Comparison of ENCODE assay signal across 37 mouse cellular contexts in the genomic region with DNA sequence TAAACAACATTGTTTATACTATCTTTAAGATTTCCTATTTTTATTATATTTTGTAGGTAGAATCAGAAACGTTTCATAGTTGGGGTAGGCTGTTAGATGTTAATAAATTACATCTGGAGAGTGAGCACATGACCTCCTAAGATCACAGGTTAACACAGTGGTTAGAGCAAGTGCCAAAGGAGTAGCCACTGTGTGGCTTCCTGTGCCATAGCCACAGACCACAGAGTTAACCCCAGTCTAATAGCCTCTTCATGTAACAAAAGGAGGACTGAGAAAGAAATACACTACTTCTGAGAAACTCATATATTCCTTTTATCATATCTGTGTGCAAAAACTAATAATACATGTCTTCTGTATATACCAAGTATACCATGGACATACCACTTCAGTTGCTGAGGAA. TPM values are rescaled to one million over a fixed set of nuclear protein-coding genes. Genes with fewer than 3 reads are reported as not detected.
"Had no signal": no experiment of that assay in that cellular context is flagged by ENCODE, and none has a peak within 500 bp of the region (broad histone marks: within the 10 kb centered on the region; RNA-seq: fewer than 3 reads in every experiment).

No protein-coding gene starts in this region.

- DNase-seq: left cerebral cortex, postnatal 4 days; liver; liver, embryonic 13.5 days; liver, postnatal 0 days; lung, adult 18-20 months; lung, adult 2 months; lung, embryonic 14.5 days; lung, postnatal 10 days; lung, postnatal 14 days; lung, postnatal 36 days; lung, postnatal 4 days; midbrain, embryonic 14.5 days had no signal

- H3K4me2 ChIP-seq: limb, embryonic 12.5 days; limb, embryonic 13.5 days; limb, embryonic 15.5 days; liver, embryonic 11.5 days; liver, embryonic 12.5 days; liver, embryonic 13.5 days; liver, embryonic 15.5 days; lung, embryonic 14.5 days; lung, embryonic 15.5 days; midbrain, embryonic 11.5 days; midbrain, embryonic 12.5 days; midbrain, embryonic 13.5 days; midbrain, embryonic 15.5 days; neural tube, embryonic 12.5 days had no signal

- H3K4me3 ChIP-seq: limb, embryonic 10.5 days; limb, embryonic 12.5 days; limb, embryonic 13.5 days; limb, embryonic 15.5 days; liver, embryonic 12.5 days; liver, embryonic 13.5 days; liver, embryonic 15.5 days; lung, embryonic 15.5 days; megakaryocyte, embryonic 14.5 days; midbrain, embryonic 10.5 days; midbrain, embryonic 12.5 days; midbrain, embryonic 13.5 days; midbrain, embryonic 15.5 days; myocyte; neural tube, embryonic 12.5 days had no signal

- H3K27me3 ChIP-seq: limb, embryonic 12.5 days; limb, embryonic 13.5 days; limb, embryonic 15.5 days; liver, embryonic 12.5 days; liver, embryonic 13.5 days; liver, embryonic 15.5 days; lung, embryonic 15.5 days; megakaryocyte, embryonic 14.5 days; midbrain, embryonic 12.5 days; midbrain, embryonic 13.5 days; midbrain, embryonic 15.5 days; neural tube, embryonic 12.5 days had no signal

- H3K9ac ChIP-seq: limb, embryonic 12.5 days; limb, embryonic 13.5 days; limb, embryonic 15.5 days; liver, embryonic 12.5 days; liver, embryonic 13.5 days; liver, embryonic 14.5 days; liver, embryonic 15.5 days; liver, postnatal 0 days; lung, embryonic 14.5 days; lung, embryonic 15.5 days; midbrain, embryonic 12.5 days; midbrain, embryonic 13.5 days; midbrain, embryonic 15.5 days; neural tube, embryonic 12.5 days had no signal

- H3K27ac ChIP-seq: limb, embryonic 10.5 days; limb, embryonic 12.5 days; limb, embryonic 13.5 days; limb, embryonic 15.5 days; liver, embryonic 12.5 days; liver, embryonic 13.5 days; liver, embryonic 14.5 days; liver, embryonic 15.5 days; lung, embryonic 15.5 days; macrophage; midbrain, embryonic 10.5 days; midbrain, embryonic 12.5 days; midbrain, embryonic 13.5 days; midbrain, embryonic 15.5 days; neural tube, embryonic 12.5 days had no signal

- H3K9me3 ChIP-seq: limb, embryonic 10.5 days; limb, embryonic 12.5 days; limb, embryonic 13.5 days; limb, embryonic 15.5 days; liver, embryonic 12.5 days; liver, embryonic 13.5 days; liver, embryonic 15.5 days; lung, embryonic 15.5 days; megakaryocyte, embryonic 14.5 days; midbrain, embryonic 10.5 days; midbrain, embryonic 12.5 days; midbrain, embryonic 13.5 days; midbrain, embryonic 15.5 days; neural tube, embryonic 12.5 days had no signal

- H3K4me1 ChIP-seq: limb, embryonic 10.5 days; limb, embryonic 12.5 days; limb, embryonic 13.5 days; limb, embryonic 15.5 days; liver, embryonic 13.5 days; liver, embryonic 15.5 days; lung, embryonic 15.5 days; midbrain, embryonic 10.5 days; midbrain, embryonic 12.5 days; midbrain, embryonic 13.5 days; midbrain, embryonic 15.5 days; neural tube, embryonic 12.5 days had no signal

- ATAC-seq: liver, embryonic 12.5 days; liver, postnatal 0 days; lung, postnatal 0 days; midbrain, embryonic 13.5 days; midbrain, embryonic 15.5 days; midbrain, embryonic 16.5 days had no signal

RNA-seq across cellular contexts. Expression of a gene that starts 29.1 kb away (rescaled TPM):
- polyA plus RNA-seq: limb, embryonic 10.5 days; limb, embryonic 11.5 days; limb, embryonic 14.5 days; limb, embryonic 15.5 days; lung, adult 2 months; lung, embryonic 14.5 days; lung, embryonic 15.5 days; lung, embryonic 16.5 days; lung, postnatal 0 days; macrophage; midbrain, embryonic 10.5 days; midbrain, embryonic 12.5 days; midbrain, embryonic 13.5 days; midbrain, embryonic 14.5 days; midbrain, embryonic 16.5 days; midbrain, postnatal 0 days; myocyte; neural tube, embryonic 11.5 days; neural tube, embryonic 12.5 days had no signal
